Mouse (Mus musculus): Measurements from ENCODE around the gene Styxl1. TPM values are rescaled to one million over a fixed set of nuclear protein-coding genes. Genes with fewer than 3 reads are reported as not detected.
A peak's percentile ranks its signal among the peaks of the same experiment; 100 is the strongest.

The Styxl1 gene
- polyA plus RNA-seq, 2 experiments: 0.02 TPM; not detected in 1

GRCm38 (mm10) chr5:135742941-135743740 lies 35.0 kb downstream of the Styxl1 start:
- ATAC-seq (ENCODE audit: insufficient read depth) (no peak), DNase-seq (ENCODE audit: low read depth in 3 of 3, low spot score in 3 of 3) (no peak)
- Histone ChIP-seq H3K27ac (no peak overlapping the region), H3K27me3 (ENCODE audit: control insufficient read depth, insufficient read depth, low read length) (no peaks in the 10 kb centered on the region), H3K4me1 (replicated peaks; ENCODE audit: control insufficient read depth in 2 of 2, insufficient read depth in 2 of 2, low read length in 1 of 2) (peaks cover 0 to 9% of the 10 kb centered on the region in 2 experiments; a peak in 3 of 4 replicates), H3K4me2 (ENCODE audit: low read depth) (peak overlapping the region; percentile 81), H3K9me3 (ENCODE audit: control insufficient read depth, low read length) (no peaks in the 10 kb centered on the region), H3K36me3 (replicated peaks; ENCODE audit: control insufficient read depth, insufficient read depth, low read depth) (no peaks in the 10 kb centered on the region), H3K4me3 (ENCODE audit: insufficient read depth in 1 of 2, low read depth in 2 of 2, low read length in 2 of 2) (peak overlapping the region; percentile 60 to 68), H3K9ac (replicated peaks) (peak overlapping the region; percentile 28)
- TF ChIP-seq EP300 (IDR thresholded peaks at IDR 0.05; ENCODE audit: low read depth): no peak
- TF ChIP-seq CTCF (IDR thresholded peaks at IDR 0.05; ENCODE audit: low read depth): no peak
- WGBS (ENCODE audit: insufficient replicate concordance): 21% methylated on average over 18 of the region's 18 CpGs

- no peaks in the 10 kb centered on the region for H3K36me3 ChIP-seq (replicated peaks; ENCODE audit: control insufficient read depth, insufficient read depth, low read depth)
- no peak overlapping the region for H3K4me2 ChIP-seq (ENCODE audit: low read depth)
- TF ChIP-seq EP300 (IDR thresholded peaks at IDR 0.05; ENCODE audit: low read depth): no peak
- no peak for TF ChIP-seq CTCF (IDR thresholded peaks at IDR 0.05; ENCODE audit: low read depth)
- no peaks in the 10 kb centered on the region for H3K27me3 ChIP-seq (ENCODE audit: control insufficient read depth, insufficient read depth, low read length)
- DNase-seq (ENCODE audit: low read depth in 3 of 3, low spot score in 3 of 3) (no peak), ATAC-seq (ENCODE audit: insufficient read depth) (no peak)
- no peak overlapping the region for H3K27ac ChIP-seq
- no peak overlapping the region for H3K4me3 ChIP-seq (ENCODE audit: insufficient read depth in 1 of 2, low read depth in 2 of 2, low read length in 2 of 2)
- H3K4me1 ChIP-seq (replicated peaks; ENCODE audit: control insufficient read depth in 2 of 2, insufficient read depth in 2 of 2, low read length in 1 of 2): peaks cover 0 to 9% of the 10 kb centered on the region in 2 experiments; a peak in 3 of 4 replicates
- no peaks in the 10 kb centered on the region for H3K9me3 ChIP-seq (ENCODE audit: control insufficient read depth, low read length)
- 53% methylated on average over 10 of the region's 10 CpGs for WGBS (ENCODE audit: insufficient replicate concordance)
- H3K9ac ChIP-seq (replicated peaks): no peak overlapping the region
Observed at GRCm38 (mm10) chr5:135742156-135742555, 36.0 kb downstream of the Styxl1 start.

- Histone ChIP-seq H3K9me3 (ENCODE audit: control insufficient read depth, low read length) (no peaks in the 10 kb centered on the region), H3K4me2 (ENCODE audit: low read depth) (no peak overlapping the region), H3K27ac (no peak overlapping the region), H3K36me3 (replicated peaks; ENCODE audit: control insufficient read depth, insufficient read depth, low read depth) (peaks cover 3% of the 10 kb centered on the region; the same call in 1 of the 2 replicates), H3K27me3 (ENCODE audit: control insufficient read depth, insufficient read depth, low read length) (no peaks in the 10 kb centered on the region), H3K9ac (replicated peaks) (no peak overlapping the region), H3K4me1 (replicated peaks; ENCODE audit: control insufficient read depth in 2 of 2, insufficient read depth in 2 of 2, low read length in 1 of 2) (peaks cover 0 to 4% of the 10 kb centered on the region in 2 experiments; a peak in 1 of 4 replicates), H3K4me3 (ENCODE audit: insufficient read depth in 1 of 2, low read depth in 2 of 2, low read length in 2 of 2) (no peak overlapping the region)
- DNase-seq (ENCODE audit: low read depth in 3 of 3, low spot score in 3 of 3) (no peak), ATAC-seq (ENCODE audit: insufficient read depth) (no peak)
- no peak for TF ChIP-seq EP300 (IDR thresholded peaks at IDR 0.05; ENCODE audit: low read depth)
- TF ChIP-seq CTCF (IDR thresholded peaks at IDR 0.05; ENCODE audit: low read depth): no peak
- 36% methylated on average over 6 of the region's 6 CpGs for WGBS (ENCODE audit: insufficient replicate concordance)
Observed at GRCm38 (mm10) chr5:135738266-135738665, 39.9 kb downstream of the Styxl1 start.

- Histone ChIP-seq H3K4me2 (ENCODE audit: low read depth) (no peak overlapping the region), H3K4me3 (ENCODE audit: insufficient read depth in 1 of 2, low read depth in 2 of 2, low read length in 2 of 2) (no peak overlapping the region), H3K27me3 (ENCODE audit: control insufficient read depth, insufficient read depth, low read length) (no peaks in the 10 kb centered on the region), H3K36me3 (replicated peaks; ENCODE audit: control insufficient read depth, insufficient read depth, low read depth) (peaks cover 3% of the 10 kb centered on the region; the same call in 1 of the 2 replicates), H3K4me1 (replicated peaks; ENCODE audit: control insufficient read depth in 2 of 2, insufficient read depth in 2 of 2, low read length in 1 of 2) (no peaks in the 10 kb centered on the region), H3K9ac (replicated peaks) (no peak overlapping the region), H3K27ac (no peak overlapping the region), H3K9me3 (ENCODE audit: control insufficient read depth, low read length) (no peaks in the 10 kb centered on the region)
- no peak for TF ChIP-seq EP300 (IDR thresholded peaks at IDR 0.05; ENCODE audit: low read depth)
- peak; percentile 83 for TF ChIP-seq CTCF (IDR thresholded peaks at IDR 0.05; ENCODE audit: low read depth)
- 66% methylated on average over 7 of the region's 7 CpGs for WGBS (ENCODE audit: insufficient replicate concordance)
- no peak for ATAC-seq (ENCODE audit: insufficient read depth)
- DNase-seq (ENCODE audit: low read depth in 3 of 3, low spot score in 3 of 3): no peak
Observed at GRCm38 (mm10) chr5:135737154-135737553, 41.0 kb downstream of the Styxl1 start.

- no peak overlapping the region for H3K27ac ChIP-seq
- H3K4me3 ChIP-seq (ENCODE audit: insufficient read depth in 1 of 2, low read depth in 2 of 2, low read length in 2 of 2): no peak overlapping the region
- H3K4me2 ChIP-seq (ENCODE audit: low read depth): no peak overlapping the region
- H3K27me3 ChIP-seq (ENCODE audit: control insufficient read depth, insufficient read depth, low read length): no peaks in the 10 kb centered on the region
- WGBS (ENCODE audit: insufficient replicate concordance): 83% methylated on average over 16 of the region's 16 CpGs
- no peak overlapping the region for H3K9ac ChIP-seq (replicated peaks)
- H3K9me3 ChIP-seq (ENCODE audit: control insufficient read depth, low read length): no peaks in the 10 kb centered on the region
- no peak for DNase-seq (ENCODE audit: low read depth in 3 of 3, low spot score in 3 of 3)
- peaks cover 3% of the 10 kb centered on the region for H3K36me3 ChIP-seq (replicated peaks; ENCODE audit: control insufficient read depth, insufficient read depth, low read depth)
- TF ChIP-seq EP300 (IDR thresholded peaks at IDR 0.05; ENCODE audit: low read depth) (no peak), CTCF (IDR thresholded peaks at IDR 0.05; ENCODE audit: low read depth) (no peak)
- H3K4me1 ChIP-seq (replicated peaks; ENCODE audit: control insufficient read depth in 2 of 2, insufficient read depth in 2 of 2, low read length in 1 of 2): no peaks in the 10 kb centered on the region
- ATAC-seq (ENCODE audit: insufficient read depth): no peak
Observed at GRCm38 (mm10) chr5:135736544-135736943, 41.6 kb downstream of the Styxl1 start.
